Mouse (Mus musculus) limb, embryonic 14.5 days (tissue): ENCODE results near the gene Pla2g5. TPM values are rescaled to one million over a fixed set of nuclear protein-coding genes. Genes with fewer than 3 reads are reported as not detected.

Experiments used
- ATAC-seq: fragments of 200-750 bp; cut with Nextera tagmentation; 2 replicates; pipeline ENCODE4 v1.8.0; 2017; ENCODE audit warnings: low read depth, moderate number of reproducible peaks, moderate TSS enrichment; ENCODE audit not compliant: low FRiP score
- DNase-seq: peaks from one replicate; pipeline ENCODE4 v3.0.0-alpha.2; 2015; ENCODE audit warnings: low spot score
- H3K27ac ChIP-seq: fragments of 300-500 bp; sonication (generic); replicated peaks from 2 replicates; pipeline ENCODE4 v1.5.1; 2014; ENCODE audit warnings: low read depth, mild to moderate bottlenecking, low read length, moderate library complexity, mixed read lengths
- H3K27me3 ChIP-seq: fragments of 300-500 bp; sonication (generic); 2 replicates; pipeline ENCODE4 v1.6.1; 2014; ENCODE audit warnings: low read length, mixed read lengths; ENCODE audit not compliant: control insufficient read depth, insufficient read depth
- H3K36me3 ChIP-seq: fragments of 300-500 bp; sonication (generic); 2 replicates; pipeline ENCODE4 v1.6.1; 2014; ENCODE audit warnings: mild to moderate bottlenecking, low read length, moderate library complexity, mixed read lengths; ENCODE audit not compliant: control insufficient read depth, insufficient read depth
- H3K4me1 ChIP-seq: fragments of 300-500 bp; sonication (generic); 2 replicates; pipeline ENCODE4 v1.6.1; 2014; ENCODE audit warnings: antibody characterized with exemption, low read length, mixed read lengths; ENCODE audit not compliant: control insufficient read depth, insufficient read depth
- H3K4me2 ChIP-seq: fragments of 300-500 bp; sonication (generic); replicated peaks from 2 replicates; pipeline ENCODE4 v1.6.1; 2014; ENCODE audit warnings: low read depth, mild to moderate bottlenecking, low read length, moderate library complexity; ENCODE audit not compliant: severe bottlenecking
- H3K4me3 ChIP-seq: fragments of 300-500 bp; sonication (generic); replicated peaks from 2 replicates; pipeline ENCODE4 v1.5.1; 2014; ENCODE audit warnings: low read length
- H3K9ac ChIP-seq: fragments of 300-500 bp; sonication (generic); 2 replicates; pipeline ENCODE4 v1.6.1; 2014; ENCODE audit warnings: mild to moderate bottlenecking, low read depth, low read length, moderate library complexity; ENCODE audit not compliant: severe bottlenecking
- H3K9me3 ChIP-seq: fragments of 300-500 bp; sonication (generic); 2 replicates; pipeline ENCODE4 v1.6.1; 2016; ENCODE audit warnings: low read length; ENCODE audit not compliant: control insufficient read depth
- POLR2A ChIP-seq: fragments of 200-500 bp; IDR thresholded peaks from 2 replicates; pipeline ENCODE4 v1.8.0; 2012; ENCODE audit warnings: inconsistent platforms, mild to moderate bottlenecking, moderate library complexity, borderline replicate concordance; ENCODE audit not compliant: insufficient read depth, insufficient read length; ENCODE audit errors: extremely low read depth
- WGBS: fragments of 180-500 bp; shearing (Covaris S2); extraction: QIAGEN DNeasy Blood & Tissue Kit; methylation state at CpG from one replicate; pipeline ENCODE4 v1.1.7; 2014; 5-methylcytosine and 5-hydroxymethylcytosine counted together
- polyA plus RNA-seq, 2 experiments: library from polyadenylated mRNA; depleted of rRNA in 1 of 2; stranded (reverse) in 1 of 2; unstranded in 1 of 2; fragments of >200 nt; fragmentation: Nextera tagmentation in 1 of 2; extraction: Ambion mirVana in 1 of 2; gene quantifications; 2 replicates each; pipeline versions ENCODE4 v1.2.1 to v1.2.3; 2012 to 2014

The Pla2g5 gene
- polyA plus RNA-seq, 2 experiments, result 0.62 to 1.3 TPM

GRCm38 (mm10) chr4:138777417-138778407, 85.6 kb downstream of the Pla2g5 start:
- H3K27me3 ChIP-seq, result no peaks in the 10 kb centered on the region
- ATAC-seq (no peak), DNase-seq (no peak)
- H3K36me3 ChIP-seq, result no peaks in the 10 kb centered on the region
- no peak overlapping the region for H3K9ac ChIP-seq
- WGBS, result 30% methylated on average over 20 of the region's 20 CpGs
- H3K4me1 ChIP-seq, result no peaks in the 10 kb centered on the region
- H3K4me2 ChIP-seq, result no peak overlapping the region
- H3K4me3 ChIP-seq, result no peak overlapping the region
- H3K9me3 ChIP-seq, result no peaks in the 10 kb centered on the region
- TF ChIP-seq POLR2A, result no peak
- H3K27ac ChIP-seq, result no peak overlapping the region

DNA sequence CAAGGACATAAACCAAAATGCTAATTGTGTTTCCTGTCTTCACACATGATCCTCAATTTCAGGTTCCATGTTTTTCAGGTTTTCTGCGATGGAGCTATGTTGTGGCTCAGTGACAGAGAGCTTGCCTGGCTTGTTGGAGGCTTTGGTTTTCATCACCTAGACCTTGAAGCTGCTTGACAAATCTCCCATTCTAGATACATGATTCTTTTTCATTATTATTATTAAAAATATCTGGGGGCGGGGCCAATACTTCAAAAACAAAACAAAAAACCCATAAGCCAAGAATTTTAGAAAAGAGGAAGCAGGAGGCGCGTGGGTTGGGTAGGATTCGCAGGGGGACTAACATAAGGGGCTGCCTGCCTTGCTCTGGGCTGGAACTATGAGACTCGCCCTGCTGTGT, 87.8 kb downstream of the Pla2g5 start, which contains the start of gene Pla2g2d:
Pla2g2d (plus strand) TSS at position 301 of the 400 bp plus-strand sequence.
- H3K4me3 ChIP-seq, result no peak within 1 kb of the TSS
- DNase-seq, result no peak
- H3K27ac ChIP-seq, result no peak within 1 kb of the TSS
- 85% methylated on average over 6 of the region's 6 CpGs for WGBS
- no peaks in the 10 kb centered on the region for H3K36me3 ChIP-seq
- no peaks in the 10 kb centered on the region for H3K27me3 ChIP-seq
- H3K9me3 ChIP-seq, result no peaks in the 10 kb centered on the region
- ATAC-seq, result no peak
- no peak within 1 kb of the TSS for H3K4me2 ChIP-seq
- no peaks in the 10 kb centered on the region for H3K4me1 ChIP-seq
- no peak for TF ChIP-seq POLR2A
- H3K9ac ChIP-seq, result no peak within 1 kb of the TSS

DNA sequence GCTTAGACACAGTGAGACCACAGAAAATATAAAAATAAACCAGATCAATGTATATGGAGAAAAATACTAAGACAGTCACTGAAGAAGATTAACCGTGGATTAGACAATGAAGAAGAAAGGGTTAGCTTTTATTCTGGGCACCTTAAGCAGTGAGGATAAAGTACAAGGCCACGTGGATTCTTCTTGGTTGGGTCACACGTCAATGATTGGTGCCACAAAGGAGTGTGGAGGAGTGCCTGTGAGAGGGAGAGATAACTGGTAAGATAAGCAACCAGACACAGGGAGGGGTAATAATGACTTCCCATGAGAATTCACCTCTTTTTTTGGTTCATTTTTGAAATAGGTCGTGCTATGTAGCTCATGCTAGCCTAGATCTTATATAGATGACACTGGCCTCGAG, 90.9 kb downstream of the Pla2g5 start:
- ATAC-seq (no peak), DNase-seq (no peak)
- no peak overlapping the region for H3K4me3 ChIP-seq
- H3K4me1 ChIP-seq, result no peaks in the 10 kb centered on the region
- TF ChIP-seq POLR2A, result no peak
- no peaks in the 10 kb centered on the region for H3K9me3 ChIP-seq
- no peak overlapping the region for H3K4me2 ChIP-seq
- 77% methylated on average over 5 of the region's 5 CpGs for WGBS
- H3K27ac ChIP-seq, result no peak overlapping the region
- H3K27me3 ChIP-seq, result no peaks in the 10 kb centered on the region
- no peaks in the 10 kb centered on the region for H3K36me3 ChIP-seq
- H3K9ac ChIP-seq, result no peak overlapping the region

DNA sequence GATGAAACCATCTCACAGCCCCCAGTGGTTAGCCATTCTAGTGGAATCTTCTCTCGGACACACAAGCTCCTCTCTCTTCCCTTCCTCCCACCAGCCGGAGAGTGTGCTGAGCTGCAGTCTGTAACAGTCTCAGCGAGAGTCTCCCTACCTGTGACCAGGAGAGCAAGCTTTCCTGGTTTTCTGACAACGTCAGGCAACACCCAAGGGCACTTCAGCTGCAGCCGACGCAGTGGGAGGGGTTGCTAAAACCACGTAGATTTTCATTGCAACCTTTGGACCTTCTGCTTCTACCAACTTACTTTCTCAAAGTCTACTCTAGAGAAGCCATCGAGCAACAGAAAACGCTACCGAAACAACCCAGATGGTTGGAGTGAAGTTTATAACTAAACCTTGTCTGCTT, 91.3 kb downstream of the Pla2g5 start:
- Histone ChIP-seq H3K9ac (no peak overlapping the region), H3K9me3 (no peaks in the 10 kb centered on the region), H3K4me3 (no peak overlapping the region), H3K36me3 (no peaks in the 10 kb centered on the region), H3K27me3 (no peaks in the 10 kb centered on the region), H3K4me1 (no peaks in the 10 kb centered on the region), H3K27ac (no peak overlapping the region), H3K4me2 (no peak overlapping the region)
- no peak for TF ChIP-seq POLR2A
- WGBS, result 73% methylated on average over 10 of the region's 10 CpGs
- ATAC-seq (no peak), DNase-seq (no peak)

GRCm38 (mm10) chr4:138762266-138762665, 101.0 kb downstream of the Pla2g5 start:
- Histone ChIP-seq H3K36me3 (no peaks in the 10 kb centered on the region), H3K27ac (no peak overlapping the region), H3K4me2 (no peak overlapping the region), H3K9ac (no peak overlapping the region), H3K9me3 (no peaks in the 10 kb centered on the region), H3K4me3 (no peak overlapping the region), H3K4me1 (no peaks in the 10 kb centered on the region), H3K27me3 (no peaks in the 10 kb centered on the region)
- WGBS, result 83% methylated on average over 9 of the region's 9 CpGs
- TF ChIP-seq POLR2A, result no peak
- ATAC-seq, result no peak
- no peak for DNase-seq
